Mouse (Mus musculus) subcutaneous adipose tissue, adult 2 months (tissue): Measurements from ENCODE around the gene Cphx2. TPM values are rescaled to one million over a fixed set of nuclear protein-coding genes. Genes with fewer than 3 reads are reported as not detected.

ENCODE experiments used
- polyA plus RNA-seq: library from polyadenylated mRNA; depleted of rRNA; stranded (reverse); fragments of >200 nt; gene quantifications from 2 replicates; pipeline ENCODE4 v1.2.3, GENCODE M21; 2012; ENCODE audit warnings: low replicate concordance; rRNA removed

The Cphx2 gene
- polyA plus RNA-seq, result not detected in 2 replicates

GRCm38 (mm10) chr14:26081216-26081615 lies at the start of gene Cphx2:
Gene Cphx2 (plus strand): TSS chr14:26081516.

GRCm38 (mm10) chr14:26042611-26043010 lies 38.7 kb upstream of the Cphx2 start, which contains the start of gene Gm9780:
Gene Gm9780 (minus strand): TSS chr14:26042711.

DNA sequence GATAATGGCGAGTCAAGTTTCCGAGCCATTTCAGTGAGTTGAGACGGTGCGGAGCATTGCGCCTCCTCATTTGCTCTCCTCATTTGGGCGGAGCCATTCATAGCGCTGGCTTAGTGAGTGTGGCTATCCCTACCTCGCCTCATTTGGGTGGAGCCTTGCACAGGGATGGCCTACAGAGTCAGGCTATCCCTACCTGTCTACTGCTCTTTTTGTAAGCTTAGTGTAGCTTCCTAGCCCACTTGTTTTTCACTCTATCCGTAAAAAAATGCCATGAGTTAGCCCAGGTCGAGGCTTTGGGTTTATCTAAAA lies 14.0 kb upstream of the Cphx2 start, which contains the start of gene Tmem254c:
Gene Tmem254c (minus strand): TSS at position 31 of the 309 bp plus-strand sequence.

GRCm38 (mm10) chr14:26081997-26082396 lies 681 bp downstream of the Cphx2 start, which contains the start of gene Cphx3:
Gene Cphx3 (plus strand): TSS chr14:26082297.

DNA sequence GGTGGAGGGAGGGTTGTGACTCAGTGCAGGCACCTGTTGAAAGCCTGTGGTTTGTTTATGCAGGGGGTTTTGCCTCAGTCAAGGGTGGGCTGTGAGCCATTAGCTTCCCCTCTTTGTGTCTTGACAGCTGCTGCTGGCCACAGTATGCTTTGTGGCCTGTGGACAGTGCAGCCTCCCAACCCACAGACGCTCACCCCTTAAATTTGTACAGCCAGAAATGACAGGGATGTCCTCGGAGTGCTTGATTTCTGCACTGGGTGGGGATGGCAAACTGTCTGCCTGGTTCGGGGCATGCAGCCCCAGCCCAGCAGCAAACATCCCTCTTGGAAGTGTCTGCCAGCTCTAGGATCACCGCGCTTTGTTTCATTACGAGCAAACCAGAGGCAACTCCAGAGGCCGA lies 36.8 kb downstream of the Cphx2 start, which contains the start of gene Duxbl2:
Gene Duxbl2 (plus strand): TSS at position 200 of the 400 bp plus-strand sequence.

Other genes with a start within 250 kb of the Cphx2 start
- gene Anxa11, start 239.4 kb upstream of the Cphx2 start, polyA plus RNA-seq, result 75.0 and 121 TPM in 2 replicates
- 8.3 and 11.2 TPM in 2 replicates for gene Plac9a, start 178.4 kb upstream of the Cphx2 start, polyA plus RNA-seq
- 9.6 and 10.5 TPM in 2 replicates for gene Tmem254a, start 153.8 kb upstream of the Cphx2 start, polyA plus RNA-seq
- not detected in 2 replicates for gene Cphx1, start 143.2 kb upstream of the Cphx2 start, polyA plus RNA-seq
- gene Duxbl1, start 102.9 kb upstream of the Cphx2 start, polyA plus RNA-seq, result 0.50 and 2.1 TPM in 2 replicates
- 541 and 599 TPM in 2 replicates for gene Gm9780, start 38.8 kb upstream of the Cphx2 start, polyA plus RNA-seq
- 45.4 and 71.4 TPM in 2 replicates for gene Tmem254c, start 14.2 kb upstream of the Cphx2 start, polyA plus RNA-seq
- gene Cphx3, start 781 bp downstream of the Cphx2 start, polyA plus RNA-seq, result not detected in 2 replicates
- 0.26 and 1.7 TPM in 2 replicates for gene Duxbl2, start 36.8 kb downstream of the Cphx2 start, polyA plus RNA-seq
- gene Plac9b, start 101.0 kb downstream of the Cphx2 start, polyA plus RNA-seq, result 187 and 215 TPM in 2 replicates
- 77.8 and 107 TPM in 2 replicates for gene Tmem254b, start 125.5 kb downstream of the Cphx2 start, polyA plus RNA-seq
- gene Duxbl3, start 176.4 kb downstream of the Cphx2 start, polyA plus RNA-seq, result 0.72 and 8.9 TPM in 2 replicates